Mouse (Mus musculus) ES-Bruce4 (cell line): Measurements from ENCODE around the gene Togaram2. TPM values are rescaled to one million over a fixed set of nuclear protein-coding genes. Genes with fewer than 3 reads are reported as not detected.
"Not testable (repeated sequence)": the region's sequence is repeated elsewhere in the genome, so short reads cannot be mapped to it uniquely, and the experiment has no call there.

Experiments
- H3K27ac ChIP-seq: 2 replicates; pipeline ENCODE4 v1.5.1; 2012; ENCODE audit warnings: low read length, inconsistent platforms; ENCODE audit not compliant: insufficient read depth
- H3K27me3 ChIP-seq: 2 replicates; pipeline ENCODE4 v1.6.1; 2012; ENCODE audit warnings: mild to moderate bottlenecking, low read length, inconsistent platforms; ENCODE audit not compliant: control insufficient read depth, poor library complexity, insufficient read depth, severe bottlenecking
- H3K36me3 ChIP-seq: 2 replicates; pipeline ENCODE4 v1.6.1; 2012; ENCODE audit warnings: inconsistent platforms, mild to moderate bottlenecking, low read length, moderate library complexity; ENCODE audit not compliant: control insufficient read depth, poor library complexity, insufficient read depth, severe bottlenecking
- H3K4me1 ChIP-seq: one replicate; pipeline ENCODE4 v1.8.1; 2011; ENCODE audit warnings: low read length; ENCODE audit not compliant: control insufficient read depth, insufficient read depth
- H3K4me3 ChIP-seq: 2 replicates; pipeline ENCODE4 v1.5.1; 2011; ENCODE audit warnings: low read depth, mild to moderate bottlenecking, low read length
- H3K9ac ChIP-seq: 2 replicates; pipeline ENCODE4 v1.6.1; 2012; ENCODE audit warnings: low read depth, mild to moderate bottlenecking, inconsistent platforms; ENCODE audit not compliant: poor library complexity, severe bottlenecking
- H3K9me3 ChIP-seq: replicated peaks from 2 replicates; pipeline ENCODE4 v1.6.1; 2012; ENCODE audit warnings: mild to moderate bottlenecking, low read length, inconsistent platforms; ENCODE audit not compliant: control insufficient read depth, poor library complexity, insufficient read depth, severe bottlenecking
- CTCF ChIP-seq: IDR thresholded peaks from one replicate; pipeline ENCODE4 v1.8.1; 2011; ENCODE audit warnings: low read depth, low read length
- EP300 ChIP-seq: IDR thresholded peaks from 2 replicates; pipeline ENCODE4 v1.6.1; 2011; ENCODE audit warnings: low read depth, low read length; ENCODE audit not compliant: insufficient read depth
- POLR2A ChIP-seq: IDR thresholded peaks from one replicate; pipeline ENCODE4 v1.8.1; 2011; ENCODE audit warnings: low read length; ENCODE audit not compliant: insufficient read depth
- polyA plus RNA-seq: library from polyadenylated mRNA; stranded (reverse); fragments of >200 nt; gene quantifications from 2 replicates; pipeline ENCODE4 v1.2.4, GENCODE M21; 2011; ENCODE audit warnings: low read depth; ENCODE audit not compliant: missing spikeins, insufficient read depth, insufficient read length

Togaram2 gene
- polyA plus RNA-seq, 1 experiment, result not detected

DNA sequence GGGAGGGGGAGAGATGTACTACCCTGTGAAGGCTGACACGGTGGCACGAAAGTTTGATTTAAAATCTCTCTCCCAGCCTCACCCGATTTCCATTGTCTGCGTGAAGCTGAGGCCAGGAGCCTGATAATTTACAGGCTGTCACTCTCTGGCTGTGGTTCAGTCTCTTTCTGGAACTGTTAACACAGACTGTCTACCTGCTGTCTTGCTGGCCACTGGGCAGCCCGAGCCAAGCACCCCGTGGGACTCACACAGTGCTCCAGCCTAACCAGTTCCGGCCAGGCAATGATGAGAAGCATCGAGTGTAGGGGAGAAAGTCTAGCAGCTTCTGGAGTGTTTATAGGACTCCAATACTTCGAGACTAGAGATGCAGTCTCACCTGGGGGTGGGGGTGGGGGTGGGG, 73.1 kb downstream of the Togaram2 start:
- no peaks in the 10 kb centered on the region for H3K27me3 ChIP-seq
- TF ChIP-seq POLR2A (no peak), EP300 (no peak), CTCF (no peak)
- H3K4me1 ChIP-seq, result no peaks in the 10 kb centered on the region
- no peak overlapping the region for H3K4me3 ChIP-seq
- no peak overlapping the region for H3K27ac ChIP-seq
- H3K36me3 ChIP-seq, result no peaks in the 10 kb centered on the region
- H3K9me3 ChIP-seq, result no peaks in the 10 kb centered on the region
- no peak overlapping the region for H3K9ac ChIP-seq

DNA sequence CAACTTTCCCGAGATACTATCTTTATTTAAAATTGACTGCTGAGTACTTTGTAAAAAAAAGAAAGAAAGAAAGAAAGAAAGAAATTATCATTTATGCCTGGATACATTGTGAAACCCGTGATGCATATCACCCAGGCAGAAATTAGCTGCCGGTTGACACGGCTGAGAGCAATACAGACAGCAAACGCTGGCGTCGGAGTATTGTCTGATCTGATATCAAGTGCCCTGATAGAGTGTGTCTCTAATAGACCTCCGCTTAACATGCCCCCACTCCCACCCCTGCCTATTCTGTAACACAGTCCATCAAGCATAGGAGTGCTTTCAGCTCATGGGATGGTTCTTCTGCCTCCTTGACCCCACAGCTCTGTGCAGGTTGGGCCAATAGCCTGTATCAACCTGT, 74.5 kb downstream of the Togaram2 start:
- Histone ChIP-seq H3K36me3 (no peaks in the 10 kb centered on the region), H3K27ac (no peak overlapping the region), H3K4me1 (no peaks in the 10 kb centered on the region), H3K27me3 (no peaks in the 10 kb centered on the region), H3K9ac (no peak overlapping the region), H3K9me3 (no peaks in the 10 kb centered on the region), H3K4me3 (no peak overlapping the region)
- TF ChIP-seq POLR2A (no peak), CTCF (no peak), EP300 (no peak)

DNA sequence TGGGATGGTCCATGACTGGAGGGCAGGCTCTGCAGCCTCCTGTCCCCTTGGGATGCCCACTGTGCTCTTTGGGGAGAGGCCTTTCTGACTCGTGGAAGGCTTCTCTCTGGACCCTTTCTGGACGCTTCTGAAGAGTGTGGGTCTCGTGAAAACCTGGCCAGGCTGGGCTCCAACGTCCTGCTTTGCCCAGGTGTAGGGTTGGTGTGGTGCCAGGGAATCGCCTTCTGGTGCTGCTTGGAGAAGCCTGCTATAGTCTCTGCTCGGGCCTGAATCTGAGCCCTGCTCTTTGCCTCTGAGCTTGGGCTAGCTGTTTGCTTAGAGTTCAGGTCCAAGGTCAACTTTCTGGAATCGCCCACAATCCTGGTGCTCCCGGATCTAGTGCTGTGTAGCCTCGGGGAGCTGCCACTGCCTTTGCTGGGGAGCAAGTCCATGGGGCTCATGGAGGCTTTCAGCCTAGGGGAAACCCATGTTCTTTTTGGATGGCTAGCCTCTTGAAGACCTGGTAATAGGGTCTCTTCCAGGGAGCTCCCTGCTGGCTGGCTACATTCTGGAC, 76.6 kb downstream of the Togaram2 start:
- Histone ChIP-seq H3K4me3 (no peak overlapping the region), H3K27me3 (no peaks in the 10 kb centered on the region), H3K4me1 (no peaks in the 10 kb centered on the region), H3K9ac (no peak overlapping the region), H3K9me3 (no peaks in the 10 kb centered on the region), H3K36me3 (no peaks in the 10 kb centered on the region), H3K27ac (no peak overlapping the region)
- no peak for TF ChIP-seq POLR2A
- no peak for TF ChIP-seq EP300
- TF ChIP-seq CTCF, result no peak

DNA sequence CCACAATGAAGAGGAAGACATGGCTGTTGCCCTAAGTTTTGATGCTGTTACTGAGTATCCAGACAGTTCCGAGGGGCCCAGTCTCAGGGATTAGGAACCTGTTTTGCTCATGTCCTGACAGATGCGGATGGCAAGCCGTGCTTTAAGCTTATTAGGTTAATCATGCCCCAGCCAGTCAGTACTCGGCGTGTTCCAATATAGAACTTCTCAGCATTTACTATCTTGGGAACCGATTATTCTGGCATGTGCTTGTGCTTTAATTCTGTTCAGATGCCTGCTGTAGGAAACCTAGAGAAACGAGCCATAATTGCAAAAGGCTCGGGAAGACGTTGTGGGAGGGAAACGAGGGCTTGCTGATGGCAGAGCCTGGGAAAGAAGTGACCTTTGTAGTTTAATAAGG, 79.8 kb downstream of the Togaram2 start, which contains the start of gene Pcare:
TSS of gene Pcare (minus strand) at position 64 of the 400 bp plus-strand sequence.
- H3K9me3 ChIP-seq, result no peaks in the 10 kb centered on the region
- no peak within 1 kb of the TSS for H3K9ac ChIP-seq
- no peak within 1 kb of the TSS for H3K4me3 ChIP-seq
- TF ChIP-seq POLR2A (no peak), EP300 (no peak), CTCF (no peak)
- no peaks in the 10 kb centered on the region for H3K36me3 ChIP-seq
- no peaks in the 10 kb centered on the region for H3K4me1 ChIP-seq
- H3K27ac ChIP-seq, result no peak within 1 kb of the TSS
- no peaks in the 10 kb centered on the region for H3K27me3 ChIP-seq

DNA sequence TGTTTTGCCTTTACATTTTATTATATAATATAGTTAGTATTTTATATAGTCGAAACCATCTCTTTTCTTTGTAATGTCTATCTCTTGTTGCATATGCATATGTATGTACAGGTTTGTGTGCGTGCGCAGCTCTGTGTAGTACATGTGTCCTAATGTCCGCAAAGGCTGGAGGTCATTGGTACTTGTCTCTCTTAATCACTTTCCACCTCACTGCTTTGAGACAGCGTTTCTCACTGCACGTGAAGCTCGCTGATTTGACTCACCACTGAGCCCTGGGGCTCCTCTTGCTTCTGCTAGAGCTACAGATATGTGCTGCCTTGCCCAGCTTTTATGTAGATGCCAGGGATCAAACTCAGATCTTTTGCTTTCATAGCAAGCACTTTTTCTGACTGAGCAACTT, 87.5 kb downstream of the Togaram2 start:
- no peak overlapping the region for H3K27ac ChIP-seq
- H3K27me3 ChIP-seq, result no peaks in the 10 kb centered on the region
- H3K36me3 ChIP-seq, result no peaks in the 10 kb centered on the region
- no peak overlapping the region for H3K9ac ChIP-seq
- no peaks in the 10 kb centered on the region; the same call in none of the 2 replicates for H3K9me3 ChIP-seq
- H3K4me1 ChIP-seq, result no peaks in the 10 kb centered on the region
- no peak overlapping the region for H3K4me3 ChIP-seq
- TF ChIP-seq CTCF (no peak), EP300 (no peak), POLR2A (no peak)

DNA sequence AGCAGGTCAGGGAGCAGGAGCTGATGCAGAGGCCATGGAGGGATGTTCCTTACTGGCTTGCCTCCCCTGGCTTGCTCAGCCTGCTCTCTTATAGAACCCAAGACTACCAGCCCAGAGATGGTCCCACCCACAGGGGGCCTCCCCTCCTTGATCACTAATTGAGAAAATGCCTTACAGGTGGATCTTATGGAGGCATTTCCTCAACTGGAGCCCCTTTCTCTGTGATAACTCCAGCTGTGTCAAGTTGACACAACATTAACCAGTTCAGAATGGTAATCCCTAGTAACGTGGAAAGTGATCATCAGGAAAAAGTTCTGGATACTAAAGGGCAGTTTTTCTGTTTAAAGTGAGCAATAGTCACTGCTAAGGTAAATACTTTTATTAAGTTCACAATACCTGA, 95.1 kb downstream of the Togaram2 start, which contains the start of gene Clip4:
TSS of gene Clip4 (plus strand) at position 301 of the 400 bp plus-strand sequence.
- not testable (repeated sequence) for H3K9ac ChIP-seq, H3K36me3 ChIP-seq, H3K27me3 ChIP-seq, H3K9me3 ChIP-seq, H3K4me3 ChIP-seq, H3K27ac ChIP-seq, H3K4me1 ChIP-seq
